Mouse (Mus musculus): Measurements from ENCODE around the gene Cyp26b1.

Cyp26b1 gene

GRCm38 (mm10) chr6:84562948-84563347, 30.8 kb downstream of the Cyp26b1 start:
- DNase-seq (ENCODE audit: low spot score in 2 of 2): no peak

GRCm38 (mm10) chr6:84561171-84561570, 32.5 kb downstream of the Cyp26b1 start:
- DNase-seq (ENCODE audit: low spot score in 2 of 2): no peak

- no peak for DNase-seq (ENCODE audit: low spot score in 2 of 2)
Measured at GRCm38 (mm10) chr6:84549852-84550437, 43.8 kb downstream of the Cyp26b1 start.

GRCm38 (mm10) chr6:84545428-84545827, 48.3 kb downstream of the Cyp26b1 start:
- DNase-seq (ENCODE audit: low spot score in 2 of 2): no peak

- DNase-seq (ENCODE audit: low spot score in 2 of 2): no peak
Measured at GRCm38 (mm10) chr6:84544359-84544758, 49.3 kb downstream of the Cyp26b1 start.

GRCm38 (mm10) chr6:84543516-84543915, 50.2 kb downstream of the Cyp26b1 start:
- DNase-seq (ENCODE audit: low spot score in 2 of 2): no peak

- DNase-seq (ENCODE audit: low spot score in 2 of 2): no peak
Measured at GRCm38 (mm10) chr6:84539924-84540323, 53.8 kb downstream of the Cyp26b1 start.

GRCm38 (mm10) chr6:84538681-84539080, 55.0 kb downstream of the Cyp26b1 start:
- no peak for DNase-seq (ENCODE audit: low spot score in 2 of 2)

- DNase-seq (ENCODE audit: low spot score in 2 of 2): no peak
Measured at GRCm38 (mm10) chr6:84537611-84538197, 56.0 kb downstream of the Cyp26b1 start.

GRCm38 (mm10) chr6:84534944-84535343, 58.8 kb downstream of the Cyp26b1 start:
- DNase-seq (ENCODE audit: low spot score in 2 of 2): no peak

GRCm38 (mm10) chr6:84529912-84530311, 63.8 kb downstream of the Cyp26b1 start:
- DNase-seq (ENCODE audit: low spot score in 2 of 2): no peak

- no peak for DNase-seq (ENCODE audit: low spot score in 2 of 2)
Measured at GRCm38 (mm10) chr6:84524901-84525601, 68.7 kb downstream of the Cyp26b1 start.
